Mouse (Mus musculus): ENCODE measurements at regions not wholly inside any gene's neighbourhood (a gene's known extent, or its start where the extent isn't known, plus 50 kb on each side); places are given as distances from the start of the nearest gene placed in this dataset.
"Not testable (repeated sequence)": the region's sequence is repeated elsewhere in the genome, so short reads cannot be mapped to it uniquely, and the experiment has no call there.

GRCm38 (mm10) chr14:15096865-15097264 is 293.6 kb downstream of the Nek10 start:
- Histone ChIP-seq H3K4me1 (ENCODE audit: control insufficient read depth in 2 of 2, insufficient read depth in 2 of 2, low read length in 2 of 2) (no peaks in the 10 kb centered on the region), H3K27me3 (ENCODE audit: control insufficient read depth, insufficient read depth, low read length) (no peaks in the 10 kb centered on the region), H3K9ac (ENCODE audit: low read length) (no peak overlapping the region), H3K27ac (replicated peaks in 1 of 2; ENCODE audit: control insufficient read depth in 1 of 2, insufficient read depth in 1 of 2, low read depth in 2 of 2, low read length in 2 of 2) (no peak overlapping the region), H3K36me3 (ENCODE audit: control insufficient read depth, insufficient read depth, low read length) (no peaks in the 10 kb centered on the region), H3K9me3 (ENCODE audit: control insufficient read depth, low read length) (no peaks in the 10 kb centered on the region), H3K4me2 (ENCODE audit: low read length) (no peak overlapping the region), H3K4me3 (ENCODE audit: control insufficient read depth in 1 of 2, insufficient read depth in 1 of 2, low read depth in 1 of 2, low read length in 2 of 2) (no peak overlapping the region)
- 48% methylated on average over 1 of the region's 1 CpGs for WGBS
- ATAC-seq (ENCODE audit: insufficient number of reproducible peaks, insufficient read depth, low FRiP score, low read depth) = no peak

GRCm38 (mm10) chr14:15099909-15100308 is 296.7 kb downstream of the Nek10 start:
- Histone ChIP-seq H3K4me3 (ENCODE audit: control insufficient read depth in 1 of 2, insufficient read depth in 1 of 2, low read depth in 1 of 2, low read length in 2 of 2) (no peak overlapping the region), H3K36me3 (ENCODE audit: control insufficient read depth, insufficient read depth, low read length) (no peaks in the 10 kb centered on the region), H3K9me3 (ENCODE audit: control insufficient read depth, low read length) (no peaks in the 10 kb centered on the region), H3K27ac (replicated peaks in 1 of 2; ENCODE audit: control insufficient read depth in 1 of 2, insufficient read depth in 1 of 2, low read depth in 2 of 2, low read length in 2 of 2) (no peak overlapping the region), H3K27me3 (ENCODE audit: control insufficient read depth, insufficient read depth, low read length) (no peaks in the 10 kb centered on the region), H3K9ac (ENCODE audit: low read length) (no peak overlapping the region), H3K4me1 (ENCODE audit: control insufficient read depth in 2 of 2, insufficient read depth in 2 of 2, low read length in 2 of 2) (no peaks in the 10 kb centered on the region), H3K4me2 (ENCODE audit: low read length) (no peak overlapping the region)
- ATAC-seq (ENCODE audit: insufficient number of reproducible peaks, insufficient read depth, low FRiP score, low read depth) = no peak

- ATAC-seq (ENCODE audit: insufficient number of reproducible peaks, insufficient read depth, low FRiP score, low read depth) = no peak
- H3K9me3 ChIP-seq (ENCODE audit: control insufficient read depth, low read length) = no peaks in the 10 kb centered on the region
- H3K27ac ChIP-seq (replicated peaks in 1 of 2; ENCODE audit: control insufficient read depth in 1 of 2, insufficient read depth in 1 of 2, low read depth in 2 of 2, low read length in 2 of 2) = no peak overlapping the region
- no peaks in the 10 kb centered on the region for H3K27me3 ChIP-seq (ENCODE audit: control insufficient read depth, insufficient read depth, low read length)
- no peak overlapping the region for H3K9ac ChIP-seq (ENCODE audit: low read length)
- H3K36me3 ChIP-seq (ENCODE audit: control insufficient read depth, insufficient read depth, low read length) = no peaks in the 10 kb centered on the region
- no peak overlapping the region for H3K4me2 ChIP-seq (ENCODE audit: low read length)
- H3K4me1 ChIP-seq (ENCODE audit: control insufficient read depth in 2 of 2, insufficient read depth in 2 of 2, low read length in 2 of 2) = no peaks in the 10 kb centered on the region
- H3K4me3 ChIP-seq (ENCODE audit: control insufficient read depth in 1 of 2, insufficient read depth in 1 of 2, low read depth in 1 of 2, low read length in 2 of 2) = no peak overlapping the region
- WGBS = 71% methylated on average over 2 of the region's 2 CpGs
Observed at GRCm38 (mm10) chr14:15107795-15108321, 304.6 kb downstream of the Nek10 start.

GRCm38 (mm10) chr14:15119745-15120144 is 316.5 kb downstream of the Nek10 start:
- Histone ChIP-seq H3K4me3 (ENCODE audit: control insufficient read depth in 1 of 2, insufficient read depth in 1 of 2, low read depth in 1 of 2, low read length in 2 of 2) (no peak overlapping the region), H3K9me3 (ENCODE audit: control insufficient read depth, low read length) (no peaks in the 10 kb centered on the region), H3K36me3 (ENCODE audit: control insufficient read depth, insufficient read depth, low read length) (no peaks in the 10 kb centered on the region), H3K27me3 (ENCODE audit: control insufficient read depth, insufficient read depth, low read length) (no peaks in the 10 kb centered on the region), H3K9ac (ENCODE audit: low read length) (no peak overlapping the region), H3K27ac (replicated peaks in 1 of 2; ENCODE audit: control insufficient read depth in 1 of 2, insufficient read depth in 1 of 2, low read depth in 2 of 2, low read length in 2 of 2) (no peak overlapping the region), H3K4me2 (ENCODE audit: low read length) (no peak overlapping the region), H3K4me1 (ENCODE audit: control insufficient read depth in 2 of 2, insufficient read depth in 2 of 2, low read length in 2 of 2) (no peaks in the 10 kb centered on the region)
- no peak for ATAC-seq (ENCODE audit: insufficient number of reproducible peaks, insufficient read depth, low FRiP score, low read depth)
- WGBS = 26% methylated on average over 2 of the region's 2 CpGs

GRCm38 (mm10) chr14:15128157-15128556 is 310.6 kb downstream of the Lrrc3b start:
- H3K9me3 ChIP-seq (ENCODE audit: control insufficient read depth, low read length) = no peaks in the 10 kb centered on the region
- no peak overlapping the region for H3K27ac ChIP-seq (replicated peaks in 1 of 2; ENCODE audit: control insufficient read depth in 1 of 2, insufficient read depth in 1 of 2, low read depth in 2 of 2, low read length in 2 of 2)
- H3K4me2 ChIP-seq (ENCODE audit: low read length) = no peak overlapping the region
- 69% methylated on average over 3 of the region's 3 CpGs for WGBS
- no peaks in the 10 kb centered on the region for H3K4me1 ChIP-seq (ENCODE audit: control insufficient read depth in 2 of 2, insufficient read depth in 2 of 2, low read length in 2 of 2)
- H3K9ac ChIP-seq (ENCODE audit: low read length) = no peak overlapping the region
- H3K4me3 ChIP-seq (ENCODE audit: control insufficient read depth in 1 of 2, insufficient read depth in 1 of 2, low read depth in 1 of 2, low read length in 2 of 2) = no peak overlapping the region
- no peaks in the 10 kb centered on the region for H3K36me3 ChIP-seq (ENCODE audit: control insufficient read depth, insufficient read depth, low read length)
- no peak for ATAC-seq (ENCODE audit: insufficient number of reproducible peaks, insufficient read depth, low FRiP score, low read depth)
- H3K27me3 ChIP-seq (ENCODE audit: control insufficient read depth, insufficient read depth, low read length) = no peaks in the 10 kb centered on the region

GRCm38 (mm10) chr14:15140871-15141270 is 297.9 kb downstream of the Lrrc3b start:
- not testable (repeated sequence) for H3K9ac ChIP-seq (ENCODE audit: low read length); ATAC-seq (ENCODE audit: insufficient number of reproducible peaks, insufficient read depth, low FRiP score, low read depth); H3K4me3 ChIP-seq (ENCODE audit: control insufficient read depth in 1 of 2, insufficient read depth in 1 of 2, low read depth in 1 of 2, low read length in 2 of 2); H3K4me2 ChIP-seq (ENCODE audit: low read length); H3K27ac ChIP-seq (replicated peaks in 1 of 2; ENCODE audit: control insufficient read depth in 1 of 2, insufficient read depth in 1 of 2, low read depth in 2 of 2, low read length in 2 of 2); H3K36me3 ChIP-seq (ENCODE audit: control insufficient read depth, insufficient read depth, low read length); H3K4me1 ChIP-seq (ENCODE audit: control insufficient read depth in 2 of 2, insufficient read depth in 2 of 2, low read length in 2 of 2); H3K27me3 ChIP-seq (ENCODE audit: control insufficient read depth, insufficient read depth, low read length); H3K9me3 ChIP-seq (ENCODE audit: control insufficient read depth, low read length)
- WGBS = 77% methylated on average over 1 of the region's 1 CpGs

GRCm38 (mm10) chr14:15142839-15143238 is 295.9 kb downstream of the Lrrc3b start:
- no peak overlapping the region for H3K4me2 ChIP-seq (ENCODE audit: low read length)
- whole genome bisulfite sequencing = 86% methylated on average over 1 of the region's 1 CpGs
- no peaks in the 10 kb centered on the region for H3K27me3 ChIP-seq (ENCODE audit: control insufficient read depth, insufficient read depth, low read length)
- H3K36me3 ChIP-seq (ENCODE audit: control insufficient read depth, insufficient read depth, low read length) = no peaks in the 10 kb centered on the region
- no peak for ATAC-seq (ENCODE audit: insufficient number of reproducible peaks, insufficient read depth, low FRiP score, low read depth)
- no peak overlapping the region for H3K4me3 ChIP-seq (ENCODE audit: control insufficient read depth in 1 of 2, insufficient read depth in 1 of 2, low read depth in 1 of 2, low read length in 2 of 2)
- H3K4me1 ChIP-seq (ENCODE audit: control insufficient read depth in 2 of 2, insufficient read depth in 2 of 2, low read length in 2 of 2) = no peaks in the 10 kb centered on the region
- no peak overlapping the region for H3K9ac ChIP-seq (ENCODE audit: low read length)
- no peaks in the 10 kb centered on the region for H3K9me3 ChIP-seq (ENCODE audit: control insufficient read depth, low read length)
- no peak overlapping the region for H3K27ac ChIP-seq (replicated peaks in 1 of 2; ENCODE audit: control insufficient read depth in 1 of 2, insufficient read depth in 1 of 2, low read depth in 2 of 2, low read length in 2 of 2)

- Histone ChIP-seq H3K9me3 (ENCODE audit: control insufficient read depth, low read length) (no peaks in the 10 kb centered on the region), H3K27me3 (ENCODE audit: control insufficient read depth, insufficient read depth, low read length) (no peaks in the 10 kb centered on the region), H3K4me1 (ENCODE audit: control insufficient read depth in 2 of 2, insufficient read depth in 2 of 2, low read length in 2 of 2) (no peaks in the 10 kb centered on the region), H3K9ac (ENCODE audit: low read length) (no peak overlapping the region), H3K4me2 (ENCODE audit: low read length) (no peak overlapping the region), H3K27ac (replicated peaks in 1 of 2; ENCODE audit: control insufficient read depth in 1 of 2, insufficient read depth in 1 of 2, low read depth in 2 of 2, low read length in 2 of 2) (no peak overlapping the region), H3K36me3 (ENCODE audit: control insufficient read depth, insufficient read depth, low read length) (no peaks in the 10 kb centered on the region), H3K4me3 (ENCODE audit: control insufficient read depth in 1 of 2, insufficient read depth in 1 of 2, low read depth in 1 of 2, low read length in 2 of 2) (no peak overlapping the region)
- WGBS = 92% methylated on average over 1 of the region's 1 CpGs
- ATAC-seq (ENCODE audit: insufficient number of reproducible peaks, insufficient read depth, low FRiP score, low read depth) = no peak
Observed at GRCm38 (mm10) chr14:15148516-15148915, 290.3 kb downstream of the Lrrc3b start.

All from heart, embryonic 14.5 days (tissue).